Mouse (Mus musculus): ENCODE measurements around the gene Dennd5a.
"Not testable (repeated sequence)": the region's sequence is repeated elsewhere in the genome, so short reads cannot be mapped to it uniquely, and the experiment has no call there.

Gene Dennd5a

DNA sequence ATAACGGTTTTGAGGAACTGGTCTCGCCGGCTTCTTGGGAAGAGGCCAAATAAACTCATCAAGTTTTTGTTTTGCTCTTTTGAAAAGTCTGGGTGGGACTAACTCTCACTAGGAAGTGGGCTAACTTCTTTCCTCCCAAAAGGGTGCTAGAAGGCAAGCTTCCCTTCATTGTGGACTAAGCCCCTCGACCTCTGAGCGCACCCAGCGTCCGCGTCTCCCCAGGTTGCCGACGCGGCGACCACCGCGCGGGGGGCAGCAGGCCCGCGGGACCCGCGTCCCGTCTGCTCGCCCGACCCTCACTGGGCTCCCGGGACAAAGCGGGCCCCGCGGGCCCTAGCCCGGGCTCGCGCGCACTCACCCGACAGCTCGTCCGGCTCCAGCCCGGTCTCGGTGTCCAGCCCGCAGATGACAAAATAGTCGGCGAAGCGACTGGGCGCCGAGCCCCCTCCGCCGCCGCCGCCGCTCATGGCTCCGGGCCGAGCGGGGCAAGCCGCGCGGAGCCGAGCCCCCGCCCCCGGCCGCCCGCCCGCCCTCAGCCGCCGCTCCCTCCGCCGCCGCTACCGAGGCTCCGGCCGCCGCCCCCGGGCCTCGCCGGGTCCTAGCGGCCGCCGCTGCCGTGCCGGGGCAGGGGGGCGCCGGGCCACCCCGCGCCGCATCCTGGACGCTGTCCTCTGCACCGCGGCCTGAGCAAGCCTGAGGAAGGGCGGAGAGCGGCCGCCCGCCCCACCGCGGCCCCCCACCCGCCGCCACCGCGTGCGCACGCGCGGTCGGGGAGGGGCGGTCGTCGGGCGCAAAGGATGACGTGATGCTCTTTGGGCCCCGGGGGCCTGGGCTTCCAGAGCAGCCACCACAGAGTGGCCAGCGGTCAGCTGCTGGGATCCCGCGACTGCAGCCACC, at the start of gene Dennd5a:
Gene Dennd5a (minus strand): TSS at position 755 of the 897 bp plus-strand sequence.
- DNase-seq (ENCODE audit: low spot score) = peak; percentile 64

DNA sequence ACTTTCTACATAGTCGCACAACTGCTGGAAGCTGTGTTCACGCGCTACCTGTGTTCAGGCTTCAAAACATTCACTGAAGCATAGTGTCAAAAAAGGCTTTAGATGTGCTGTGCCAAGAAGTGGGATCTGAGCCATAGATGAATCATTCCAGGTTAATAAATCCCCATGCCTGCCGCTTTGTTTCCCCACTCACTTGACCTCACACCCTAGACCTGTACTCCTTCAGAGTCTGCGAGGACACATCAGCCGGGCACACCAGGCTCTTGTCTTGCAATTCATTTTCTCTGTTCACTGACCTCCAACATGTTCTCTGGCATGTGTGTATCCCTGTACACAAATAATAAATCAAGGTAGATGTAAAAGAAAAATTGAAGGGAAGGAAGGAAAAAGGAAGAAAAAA, 48.8 kb upstream of the Dennd5a start:
- no peak for DNase-seq (ENCODE audit: low spot score)

DNA sequence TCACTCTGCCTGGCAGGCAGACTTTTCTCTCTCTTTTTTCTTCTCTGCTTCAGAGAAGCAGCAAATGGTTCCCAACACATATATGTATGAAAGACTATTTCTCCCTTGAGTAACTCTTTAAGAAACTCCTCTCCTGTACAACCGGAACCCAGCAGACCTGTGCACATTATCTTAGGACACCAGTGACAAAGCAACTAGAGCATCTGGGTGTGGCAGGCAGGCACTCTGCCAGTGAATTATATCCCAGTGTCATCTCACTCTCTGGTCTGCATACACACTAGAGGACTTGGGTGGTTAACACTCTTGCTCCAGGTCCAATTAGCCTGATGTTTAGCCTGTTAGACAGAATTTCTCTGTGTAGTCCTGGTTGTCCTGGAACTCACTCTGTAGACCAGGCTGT, 48.2 kb upstream of the Dennd5a start:
- DNase-seq (ENCODE audit: low spot score) = no peak

DNA sequence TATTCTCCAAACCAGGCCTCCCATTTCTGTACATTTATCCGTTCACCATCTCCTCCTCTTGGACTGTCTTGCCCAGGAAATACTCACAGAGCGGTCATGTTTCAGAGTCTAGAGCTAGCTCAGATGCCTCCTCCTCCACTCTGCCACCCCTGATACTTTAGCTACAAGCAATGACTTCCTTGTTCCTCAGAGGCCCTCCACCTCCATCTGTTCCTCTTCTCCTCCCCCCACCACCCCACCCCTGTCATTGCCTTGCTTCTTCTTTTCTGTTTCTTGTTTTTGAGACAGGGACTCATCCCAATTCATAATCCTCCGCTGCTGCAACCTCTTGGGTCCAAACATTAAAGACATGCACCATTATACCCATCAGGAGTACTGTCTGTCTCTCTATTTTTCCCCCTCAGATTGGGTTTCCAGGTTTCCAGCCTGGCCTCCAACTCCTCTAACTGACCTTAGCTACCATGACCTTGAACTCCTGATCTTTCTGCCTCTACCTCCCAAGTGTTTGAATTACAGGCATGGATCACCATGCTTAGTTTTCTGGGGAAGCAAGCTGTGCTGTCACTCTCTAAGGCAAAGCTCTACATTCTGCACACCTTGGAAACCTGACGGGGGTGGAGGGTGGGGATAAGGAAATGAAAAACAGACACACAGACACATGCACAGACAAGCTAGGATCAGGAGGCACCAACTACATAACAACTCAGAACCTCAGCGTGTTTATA, 46.4 kb upstream of the Dennd5a start:
- DNase-seq (ENCODE audit: low spot score) = no peak

DNA sequence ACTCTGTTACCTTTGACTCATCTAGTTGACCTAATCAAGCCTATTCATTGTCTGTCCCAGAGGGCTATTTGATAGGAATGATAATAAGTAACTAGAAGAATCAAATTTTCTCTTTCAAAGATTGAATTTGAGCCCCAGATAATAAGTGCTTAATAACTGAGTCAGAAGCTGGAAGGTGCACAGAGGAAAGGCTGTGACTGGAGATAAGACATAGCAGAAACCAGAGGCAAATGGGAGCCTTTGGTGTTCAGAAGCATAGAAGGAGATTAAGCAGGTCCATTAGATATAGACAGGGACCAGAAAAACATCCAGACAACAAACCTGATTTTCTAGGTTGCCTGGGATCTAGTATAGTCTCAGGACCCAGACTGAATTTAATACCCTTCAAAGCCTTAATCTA, 45.7 kb upstream of the Dennd5a start:
- no peak for DNase-seq (ENCODE audit: low spot score)

DNA sequence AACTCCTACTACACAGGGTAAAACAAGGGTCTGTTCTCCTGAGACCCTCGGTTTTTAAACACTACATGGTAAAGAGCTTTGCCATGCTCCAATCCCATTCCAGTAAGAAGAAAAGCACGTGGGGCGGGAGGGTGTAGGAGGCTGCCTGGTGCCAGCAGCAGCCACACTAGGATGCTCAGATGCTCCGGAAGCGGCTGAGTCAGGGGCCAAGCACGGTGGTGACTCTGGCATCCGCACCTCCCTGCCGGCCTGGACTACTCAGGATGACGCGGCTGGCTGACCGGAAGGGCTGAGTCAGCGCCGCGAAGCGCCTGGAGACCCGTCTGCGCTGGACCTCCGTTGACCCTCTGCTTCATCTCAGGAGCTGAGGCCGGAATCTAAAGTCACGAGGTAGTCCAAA, 42.7 kb upstream of the Dennd5a start:
- peak; percentile 64 for DNase-seq (ENCODE audit: low spot score)

DNA sequence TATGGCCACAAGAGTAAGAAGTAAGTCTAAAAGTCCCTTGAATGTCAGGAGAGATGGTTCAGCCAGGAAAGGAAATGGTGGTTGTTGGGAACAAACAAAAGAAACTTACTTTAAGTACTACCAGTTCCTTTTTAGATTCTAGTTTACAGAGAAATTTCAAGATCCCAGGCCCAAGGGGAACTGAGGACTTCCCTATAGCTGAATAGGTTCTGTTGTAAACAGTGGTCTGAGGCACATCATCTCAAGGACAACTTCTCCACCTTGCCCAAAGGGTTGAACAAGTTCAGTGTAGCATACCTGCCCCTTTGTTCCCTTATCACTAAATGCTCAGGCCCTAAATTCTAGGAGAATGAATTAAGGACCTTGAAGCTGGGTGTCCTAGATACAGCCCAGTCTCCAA, 41.8 kb upstream of the Dennd5a start:
- no peak for DNase-seq (ENCODE audit: low spot score)

DNA sequence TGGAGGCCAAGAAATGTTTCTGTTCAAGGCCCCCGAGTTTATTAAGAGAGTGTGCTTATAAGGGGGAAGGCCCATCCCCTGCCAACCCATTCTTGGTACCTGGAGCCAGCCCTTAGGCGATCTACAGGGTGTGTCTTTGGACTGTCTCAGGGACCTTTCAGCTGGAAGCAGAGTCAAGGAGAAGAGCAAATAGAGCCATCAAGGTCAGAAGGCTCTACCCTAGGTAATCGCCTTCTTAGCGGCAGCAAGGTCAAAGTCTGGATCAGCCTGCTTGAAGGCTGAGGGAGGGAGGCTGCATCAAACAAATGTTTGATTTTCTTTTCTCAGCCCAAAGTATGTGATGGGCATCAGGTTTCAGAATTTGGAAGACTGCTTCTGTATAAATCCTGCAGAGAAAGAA, 38.1 kb upstream of the Dennd5a start:
- DNase-seq (ENCODE audit: low spot score) = no peak

DNA sequence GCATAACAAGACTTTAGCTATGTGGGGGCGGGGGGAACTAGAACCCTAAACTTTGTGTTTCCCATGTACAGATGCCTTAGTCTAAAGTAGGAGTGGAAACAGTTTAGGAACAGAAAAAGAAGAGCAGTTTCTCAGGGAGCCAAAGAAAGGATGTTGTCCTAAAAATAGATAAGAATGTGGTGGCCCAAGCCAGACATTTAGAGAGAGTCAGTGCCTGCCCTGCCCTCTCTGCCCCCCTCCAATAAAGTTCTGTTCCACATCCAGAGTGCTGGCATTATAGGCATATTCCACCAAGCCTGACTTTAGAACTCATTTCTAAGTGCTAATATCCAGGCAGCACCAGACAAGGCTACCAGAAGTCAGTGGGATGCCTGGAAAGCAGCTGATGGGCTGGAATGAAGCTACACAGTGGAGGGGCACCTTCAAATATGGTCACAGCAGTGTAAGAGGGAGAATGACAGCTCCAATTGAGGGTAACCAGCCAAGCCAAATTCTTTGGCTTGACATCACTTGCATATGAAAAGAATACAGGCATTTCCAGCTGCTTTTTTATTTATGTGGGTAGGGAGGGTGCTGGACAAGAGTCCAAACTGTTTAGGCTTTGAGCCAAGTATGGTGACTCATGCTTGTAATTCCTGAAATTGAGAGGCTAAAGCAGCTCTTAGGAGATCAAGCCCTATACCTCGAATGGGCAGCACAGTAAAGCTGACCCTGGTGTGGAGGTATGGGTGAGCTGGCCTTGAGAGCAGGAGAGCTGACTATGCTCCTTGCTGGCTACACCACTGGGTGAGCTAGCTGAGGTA, 33.1 kb upstream of the Dennd5a start:
- peak; percentile 75 for DNase-seq (ENCODE audit: low spot score)

DNA sequence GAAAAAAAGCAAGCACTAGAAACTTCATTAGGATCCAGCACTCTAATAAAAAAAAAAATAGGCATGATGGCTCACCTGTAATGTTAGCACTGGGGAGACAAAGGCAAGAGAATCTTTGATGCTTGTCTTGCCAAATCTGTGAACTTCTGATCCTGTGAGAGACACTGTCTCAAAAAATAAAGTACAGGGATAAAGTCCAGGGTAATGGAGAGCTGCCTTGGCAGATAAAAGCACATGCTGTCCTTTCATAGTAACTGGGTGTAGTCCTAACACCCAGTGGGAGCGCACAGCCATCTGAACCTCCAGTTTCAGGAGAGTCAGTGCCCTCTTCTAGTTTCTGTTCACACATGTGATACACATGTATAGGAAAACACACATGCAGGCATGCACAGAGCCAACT, 31.0 kb upstream of the Dennd5a start:
- no peak for DNase-seq (ENCODE audit: low spot score)

DNA sequence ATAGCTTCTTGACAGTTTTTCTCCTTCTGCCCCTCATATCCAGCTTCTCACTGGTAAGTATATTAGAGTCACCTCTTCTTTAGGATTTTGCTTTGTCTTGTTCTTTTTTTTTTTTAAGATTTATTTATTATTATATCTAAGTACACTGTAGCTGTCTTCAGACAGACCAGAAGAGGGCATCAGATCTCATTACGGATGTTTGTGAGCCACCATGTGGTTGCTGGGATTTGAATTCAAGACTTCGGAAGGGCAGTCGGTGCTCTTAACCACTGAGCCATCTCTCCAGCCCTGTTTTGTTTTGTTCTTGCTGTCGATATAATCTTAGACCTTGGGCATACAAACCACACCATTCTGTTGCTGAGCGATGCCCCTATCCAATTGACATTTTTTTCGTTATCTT, 26.5 kb upstream of the Dennd5a start, which contains the start of gene Tmem41b:
Gene Tmem41b (minus strand): TSS at position 155 of the 400 bp plus-strand sequence.
- not testable (repeated sequence) for DNase-seq (ENCODE audit: low spot score)

DNA sequence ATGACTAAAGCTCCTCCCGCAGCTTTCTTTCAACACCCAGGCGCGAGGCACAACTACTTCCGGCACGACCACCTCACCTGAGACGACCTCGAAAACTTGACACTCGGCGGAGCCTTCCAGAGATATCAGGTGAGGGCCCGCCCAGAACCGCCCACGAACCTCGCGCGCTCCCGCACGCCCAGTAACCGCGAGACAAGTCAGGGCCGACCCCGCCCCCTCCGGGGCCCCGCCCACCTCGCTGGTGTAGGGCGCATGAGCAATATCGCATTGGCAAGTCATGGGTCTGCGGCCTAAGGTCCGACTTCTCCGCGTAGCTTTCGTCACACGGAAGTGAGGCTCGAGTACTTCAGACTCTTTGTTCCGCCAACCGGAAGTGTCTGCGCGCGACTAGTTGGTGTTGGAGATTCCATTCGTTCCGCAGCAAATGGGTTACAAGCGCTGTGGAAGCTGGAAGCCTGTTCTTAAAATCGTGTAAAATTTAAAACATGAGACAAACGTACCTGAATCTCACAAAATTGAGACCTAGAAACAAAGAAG, 25.9 kb upstream of the Dennd5a start:
- DNase-seq (ENCODE audit: low spot score) = peak; percentile 99

DNA sequence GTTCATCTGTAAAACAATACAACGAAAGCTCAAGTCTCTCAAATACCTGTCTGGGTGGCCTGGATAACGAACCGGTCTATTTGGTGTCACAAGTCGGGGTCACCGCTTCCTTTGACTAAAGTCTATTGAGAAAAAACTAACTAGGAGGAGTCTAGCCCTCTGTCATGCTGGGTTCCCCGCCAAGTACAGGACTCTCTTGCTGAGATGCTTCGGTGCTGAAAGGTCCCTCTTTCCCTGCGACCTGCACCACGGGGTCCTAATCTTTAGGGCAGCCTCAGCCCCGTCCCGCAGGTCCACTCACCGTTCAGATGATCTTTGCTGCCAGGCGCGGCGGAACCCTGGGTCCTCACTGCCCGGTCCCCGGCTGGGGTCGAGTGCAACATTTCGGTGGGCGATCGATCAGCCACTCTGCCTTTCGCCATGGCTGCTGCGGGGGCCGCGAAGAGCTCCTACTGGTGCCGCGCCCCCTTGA, 25.4 kb upstream of the Dennd5a start:
- DNase-seq (ENCODE audit: low spot score) = peak; percentile 25

DNA sequence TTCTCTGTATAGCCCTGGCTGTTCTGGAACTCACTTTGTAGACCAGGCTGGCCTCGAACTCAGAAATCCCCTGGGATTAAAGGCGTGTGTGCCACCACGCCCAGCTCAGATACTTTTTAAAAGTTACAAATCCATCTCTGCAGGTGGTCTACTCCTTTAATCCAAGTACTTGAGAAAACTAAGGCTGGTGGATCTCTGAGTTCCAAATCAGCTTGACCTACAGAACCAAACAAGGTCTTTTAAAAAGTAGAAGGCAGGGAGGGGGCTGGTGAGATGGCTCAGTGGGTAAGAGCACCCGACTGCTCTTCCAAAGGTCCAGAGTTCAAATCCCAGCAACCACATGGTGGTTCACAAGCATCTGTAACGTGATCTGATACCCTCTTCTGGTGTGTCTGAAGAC, 24.3 kb upstream of the Dennd5a start:
- not testable (repeated sequence) for DNase-seq (ENCODE audit: low spot score)

DNA sequence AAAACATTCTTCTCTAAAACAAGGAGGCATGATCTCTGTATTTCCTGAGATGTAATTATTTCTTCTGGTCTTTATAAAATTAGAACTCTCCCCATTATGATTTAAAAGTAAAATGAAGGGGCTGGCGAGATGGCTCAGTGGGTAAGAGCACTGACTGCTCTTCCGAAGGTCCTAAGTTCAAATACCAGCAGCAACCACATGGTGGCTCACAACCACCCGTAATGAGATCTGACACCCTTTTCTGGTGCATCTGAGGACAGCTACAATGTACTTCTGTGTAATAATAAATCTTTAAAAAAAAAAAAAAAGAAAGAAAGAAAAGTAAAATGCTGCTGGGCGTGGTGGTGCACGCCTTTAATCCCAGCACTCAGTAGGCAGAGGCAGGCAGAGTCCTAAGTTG, 16.9 kb upstream of the Dennd5a start:
- not testable (repeated sequence) for DNase-seq (ENCODE audit: low spot score)

DNA sequence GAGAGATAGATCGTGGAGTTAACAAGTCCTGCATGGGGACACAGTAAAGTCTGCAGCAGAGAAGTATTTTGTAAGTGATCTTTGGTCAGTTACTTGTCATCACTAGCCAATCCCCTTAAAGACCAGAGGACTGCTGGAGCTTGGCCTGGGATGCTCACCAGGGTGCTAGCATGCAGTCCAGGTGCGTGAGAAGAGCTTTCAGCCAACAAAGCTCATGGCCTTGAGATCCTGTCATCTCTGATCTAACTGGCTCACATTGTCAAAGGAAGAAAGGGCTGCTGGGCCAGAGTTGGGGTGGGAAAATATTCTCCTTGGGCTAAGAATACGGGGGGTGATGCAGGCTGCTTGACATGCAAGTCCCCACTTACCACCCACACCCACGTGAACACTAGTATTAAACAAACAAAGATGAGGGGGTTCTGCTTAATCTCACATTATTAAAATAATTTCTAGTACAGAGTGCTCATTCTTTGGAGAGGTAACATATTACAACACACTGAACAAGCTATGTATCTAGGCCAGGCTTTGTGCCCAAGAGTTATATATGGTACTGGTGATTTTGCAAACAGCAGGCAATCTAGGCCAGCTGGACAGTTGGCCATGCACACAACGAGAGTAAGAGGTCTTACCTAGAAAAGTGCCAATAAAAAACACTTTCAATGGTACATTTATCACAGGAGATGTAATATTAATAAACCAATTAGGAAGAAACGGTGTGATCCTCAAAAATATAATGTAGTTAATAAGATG, 15.9 kb upstream of the Dennd5a start:
- no peak for DNase-seq (ENCODE audit: low spot score)

DNA sequence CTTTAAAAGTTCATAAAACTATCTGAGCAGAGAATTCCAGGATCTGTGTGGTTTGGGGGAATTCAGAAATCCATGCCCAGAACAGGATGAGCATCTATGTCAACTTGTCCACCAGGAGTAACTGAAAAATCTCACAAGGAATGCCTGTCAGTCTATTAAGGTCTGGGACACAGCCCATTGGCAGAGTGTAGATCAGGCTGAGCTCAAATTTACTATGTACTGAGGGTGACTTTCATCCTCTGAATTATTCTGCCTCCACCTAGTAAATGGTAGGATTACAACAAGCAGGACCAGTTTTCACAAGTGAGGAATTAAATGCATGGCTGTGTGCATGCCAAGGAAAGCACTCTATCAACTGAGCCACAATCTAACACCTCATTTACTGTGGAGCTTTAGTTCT, 9.3 kb upstream of the Dennd5a start:
- DNase-seq (ENCODE audit: low spot score) = no peak

DNA sequence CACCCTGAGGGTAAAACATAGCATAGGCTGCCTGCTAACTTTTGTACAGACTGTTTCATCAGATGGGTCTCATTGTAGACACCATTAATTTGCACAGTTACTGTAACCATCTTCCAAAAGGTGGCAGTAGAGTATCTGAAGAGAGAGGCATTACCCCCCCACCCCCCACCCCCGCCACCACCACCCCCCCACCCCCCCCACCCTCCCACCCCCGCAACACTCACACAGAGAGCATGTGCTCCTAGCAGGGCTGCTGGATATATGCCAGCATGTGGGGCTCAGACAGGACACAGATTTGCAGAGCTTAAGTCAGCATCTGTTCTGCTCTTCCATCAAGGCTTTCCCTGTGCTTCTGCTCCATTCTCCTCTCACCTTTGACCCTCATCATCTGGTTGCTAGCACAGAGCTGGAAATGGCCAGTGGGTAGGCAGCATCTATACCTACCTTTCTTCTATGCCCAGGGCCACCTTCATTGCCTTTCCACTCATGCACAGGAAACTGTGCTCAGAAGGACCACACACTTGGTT, 8.7 kb upstream of the Dennd5a start:
- DNase-seq (ENCODE audit: low spot score) = peak; percentile 25

DNA sequence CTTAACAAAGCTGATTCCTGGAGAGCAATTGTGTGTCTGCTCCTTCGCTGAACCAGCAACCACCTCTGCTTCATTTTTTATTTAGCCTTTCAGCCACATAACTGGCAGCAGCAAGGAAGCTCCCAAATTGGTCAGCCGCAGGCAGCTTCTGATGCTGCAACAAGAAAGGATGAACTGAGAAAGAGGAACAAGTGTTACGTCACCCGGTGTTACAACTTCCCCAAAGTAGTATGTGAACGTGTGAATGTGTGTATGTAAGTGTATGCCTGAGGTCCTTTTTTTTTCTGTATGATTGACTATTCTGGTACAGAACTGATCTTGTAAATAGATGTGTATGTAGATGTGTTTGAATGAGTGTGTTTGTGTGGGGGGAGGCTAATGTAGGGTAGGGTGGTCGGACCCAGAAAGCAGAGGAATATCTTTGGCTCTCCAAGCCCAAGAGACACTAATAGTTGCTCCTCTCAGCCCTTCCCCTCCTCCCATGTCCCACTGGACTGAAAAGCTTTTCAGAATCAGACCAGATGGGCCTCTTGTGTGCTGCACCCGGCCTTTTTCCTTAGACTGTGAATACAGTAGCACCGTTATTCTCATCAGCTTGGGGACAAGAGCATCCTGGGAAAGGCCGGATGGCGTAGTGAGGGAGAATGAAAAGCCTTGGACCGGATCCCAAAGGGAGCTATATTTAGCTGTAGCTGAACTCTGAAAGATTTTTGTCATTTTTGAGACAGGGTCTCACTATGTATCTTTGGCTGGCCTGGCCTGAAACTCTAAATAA, 7.7 kb upstream of the Dennd5a start:
- DNase-seq (ENCODE audit: low spot score) = no peak

DNA sequence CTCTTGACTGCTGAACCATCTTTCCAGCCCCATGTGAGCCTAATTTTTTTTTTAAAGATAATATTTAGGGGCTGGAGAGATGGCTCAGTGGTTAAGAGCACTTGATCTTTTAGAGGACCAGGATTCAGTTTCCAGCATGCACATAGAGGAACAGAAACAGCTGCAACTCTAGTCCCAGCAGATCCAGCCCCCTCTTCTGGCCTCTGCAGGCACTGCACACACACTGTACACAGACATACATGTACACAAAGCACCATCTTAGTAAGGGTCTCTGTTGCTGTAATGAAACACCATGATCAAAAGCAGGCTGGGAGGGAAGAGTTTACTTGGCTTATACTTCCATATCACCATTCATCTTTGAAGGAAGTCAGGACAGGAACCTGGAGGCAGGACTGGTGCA, 5.4 kb upstream of the Dennd5a start:
- no peak for DNase-seq (ENCODE audit: low spot score)

All from urinary bladder, postnatal 14 days (tissue).